Mouse (Mus musculus) limb, embryonic 15.5 days (tissue): Measurements from ENCODE around the gene Mllt6. TPM values are rescaled to one million over a fixed set of nuclear protein-coding genes. Genes with fewer than 3 reads are reported as not detected.
A peak's percentile ranks its signal among the peaks of the same experiment; 100 is the strongest.
"Not testable (repeated sequence)": the region's sequence is repeated elsewhere in the genome, so short reads cannot be mapped to it uniquely, and the experiment has no call there.

Experiments used
- ATAC-seq: fragments of 200-750 bp; cut with Nextera tagmentation; 2 replicates; pipeline ENCODE4 v1.8.0; 2017; ENCODE audit warnings: low read depth, moderate TSS enrichment; ENCODE audit not compliant: insufficient number of reproducible peaks, low FRiP score, low TSS enrichment
- H3K27ac ChIP-seq: fragments of 300-500 bp; sonication (generic); 2 replicates; pipeline ENCODE4 v1.5.1; 2015; ENCODE audit warnings: moderate library complexity, mild to moderate bottlenecking, inconsistent platforms
- H3K27me3 ChIP-seq: fragments of 300-500 bp; sonication (generic); 2 replicates; pipeline ENCODE4 v1.6.1; 2015; ENCODE audit warnings: inconsistent platforms
- H3K36me3 ChIP-seq: fragments of 300-500 bp; sonication (generic); 2 replicates; pipeline ENCODE4 v1.6.1; 2015; ENCODE audit warnings: inconsistent platforms
- H3K4me1 ChIP-seq: fragments of 300-500 bp; sonication (generic); 2 replicates; pipeline ENCODE4 v1.6.1; 2015; ENCODE audit warnings: inconsistent platforms
- H3K4me2 ChIP-seq: fragments of 300-500 bp; sonication (generic); 2 replicates; pipeline ENCODE4 v1.6.1; 2015; ENCODE audit warnings: mild to moderate bottlenecking, inconsistent platforms
- H3K4me3 ChIP-seq: fragments of 300-500 bp; sonication (generic); 2 replicates; pipeline ENCODE4 v1.5.1; 2015; ENCODE audit warnings: mild to moderate bottlenecking, inconsistent platforms
- H3K9ac ChIP-seq: fragments of 300-500 bp; sonication (generic); 2 replicates; pipeline ENCODE4 v1.6.1; 2015; ENCODE audit warnings: inconsistent platforms
- H3K9me3 ChIP-seq: fragments of 300-500 bp; sonication (generic); 2 replicates; pipeline ENCODE4 v1.6.1; 2016; ENCODE audit warnings: inconsistent platforms
- whole genome bisulfite sequencing: fragments of 180-500 bp; shearing (Covaris S2); methylation state at CpG from one replicate; pipeline ENCODE4 v1.1.7; 2015; 5-methylcytosine and 5-hydroxymethylcytosine counted together
- polyA plus RNA-seq: library from polyadenylated mRNA; unstranded; fragments of >200 nt; fragmentation: Nextera tagmentation; extraction: Ambion mirVana; gene quantifications from 2 replicates; pipeline ENCODE4 v1.2.1, GENCODE M21; 2015

Mllt6 gene
- polyA plus RNA-seq, 1 experiment from 2014 or later: 2.6 TPM

GRCm38 (mm10) chr11:97628568-97629518 lies 34.4 kb upstream of the Mllt6 start:
- Histone ChIP-seq H3K4me1 (peaks cover 36% of the 10 kb centered on the region), H3K9me3 (no peaks in the 10 kb centered on the region), H3K27ac (no peak overlapping the region), H3K4me2 (peak overlapping the region; percentile 94), H3K36me3 (no peaks in the 10 kb centered on the region), H3K4me3 (peak overlapping the region; percentile 73), H3K9ac (peak overlapping the region; percentile 57), H3K27me3 (peaks cover 82% of the 10 kb centered on the region)
- ATAC-seq: no peak
- under 1% methylated on average over 100 of the region's 106 CpGs for WGBS

GRCm38 (mm10) chr11:97629576-97629975 lies 33.6 kb upstream of the Mllt6 start, which contains the start of gene Epop:
Epop (minus strand) TSS chr11:97629702.
- peaks cover 36% of the 10 kb centered on the region for H3K4me1 ChIP-seq
- no peak within 1 kb of the TSS for H3K27ac ChIP-seq
- H3K36me3 ChIP-seq: no peaks in the 10 kb centered on the region
- peak within 1 kb of the TSS; percentile 73 for H3K4me3 ChIP-seq
- peak; percentile 83 for ATAC-seq
- H3K9me3 ChIP-seq: no peaks in the 10 kb centered on the region
- H3K4me2 ChIP-seq: peak within 1 kb of the TSS; percentile 94
- H3K27me3 ChIP-seq: peaks cover 74% of the 10 kb centered on the region
- under 1% methylated on average over 47 of the region's 47 CpGs for WGBS
- H3K9ac ChIP-seq: peak within 1 kb of the TSS; percentile 57

GRCm38 (mm10) chr11:97631046-97631445 lies 32.2 kb upstream of the Mllt6 start:
- H3K36me3 ChIP-seq: no peaks in the 10 kb centered on the region
- H3K27ac ChIP-seq: no peak overlapping the region
- H3K9me3 ChIP-seq: no peaks in the 10 kb centered on the region
- WGBS: 50% methylated on average over 2 of the region's 2 CpGs
- H3K4me2 ChIP-seq: no peak overlapping the region
- H3K27me3 ChIP-seq: peaks cover 61% of the 10 kb centered on the region
- peaks cover 36% of the 10 kb centered on the region for H3K4me1 ChIP-seq
- no peak for ATAC-seq
- no peak overlapping the region for H3K9ac ChIP-seq
- H3K4me3 ChIP-seq: no peak overlapping the region

GRCm38 (mm10) chr11:97631500-97631899 lies 31.7 kb upstream of the Mllt6 start:
- H3K4me1 ChIP-seq: peaks cover 36% of the 10 kb centered on the region
- H3K4me2 ChIP-seq: no peak overlapping the region
- 18% methylated on average over 5 of the region's 5 CpGs for WGBS
- H3K27me3 ChIP-seq: peaks cover 56% of the 10 kb centered on the region
- no peak overlapping the region for H3K9ac ChIP-seq
- ATAC-seq: no peak
- no peaks in the 10 kb centered on the region for H3K36me3 ChIP-seq
- no peak overlapping the region for H3K4me3 ChIP-seq
- H3K9me3 ChIP-seq: no peaks in the 10 kb centered on the region
- H3K27ac ChIP-seq: no peak overlapping the region

DNA sequence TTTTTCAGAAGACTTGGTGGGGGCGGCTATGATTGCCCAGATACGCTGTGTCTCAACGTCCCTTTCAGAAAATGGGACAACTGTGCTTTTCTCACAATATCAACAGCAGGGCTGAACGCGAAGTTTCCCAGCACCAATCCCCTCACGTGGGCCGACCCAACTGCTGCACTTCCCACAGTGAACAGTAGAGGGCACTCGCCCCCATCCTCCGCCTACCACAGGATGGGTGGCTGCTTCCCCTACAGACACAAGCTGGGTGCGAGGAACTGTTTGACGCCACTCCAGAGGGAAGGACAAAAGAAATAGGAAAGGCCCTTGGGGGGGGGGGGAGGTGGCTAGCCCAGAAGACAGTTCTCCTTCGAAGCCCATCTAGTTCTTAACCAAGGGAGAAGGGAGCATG lies 31.3 kb upstream of the Mllt6 start:
- Histone ChIP-seq H3K36me3 (no peaks in the 10 kb centered on the region), H3K27ac (no peak overlapping the region), H3K4me2 (no peak overlapping the region), H3K4me3 (no peak overlapping the region), H3K4me1 (peaks cover 33% of the 10 kb centered on the region), H3K9ac (no peak overlapping the region), H3K27me3 (peaks cover 52% of the 10 kb centered on the region), H3K9me3 (no peaks in the 10 kb centered on the region)
- WGBS: 6% methylated on average over 12 of the region's 12 CpGs
- no peak for ATAC-seq

DNA sequence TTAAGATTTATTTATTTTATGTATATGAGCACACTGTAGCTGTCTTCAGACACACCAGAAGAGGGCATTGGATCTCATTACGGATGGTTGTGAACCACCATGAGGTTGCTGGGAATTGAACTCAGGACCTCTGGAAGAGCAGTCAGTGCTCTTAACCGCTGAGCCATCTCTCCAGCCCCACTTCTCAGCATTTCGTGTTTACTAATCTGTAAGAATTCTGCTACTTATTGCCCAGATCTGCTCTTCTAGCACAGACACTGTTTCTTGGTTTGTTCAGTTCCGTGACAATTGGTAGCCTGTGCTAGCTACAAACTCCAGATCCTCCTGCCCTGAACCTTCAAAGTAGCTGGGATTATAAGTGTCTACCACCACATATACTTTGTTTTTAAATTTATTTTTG lies 30.8 kb upstream of the Mllt6 start:
- Histone ChIP-seq H3K4me1 (peaks cover 28% of the 10 kb centered on the region), H3K27me3 (peaks cover 47% of the 10 kb centered on the region)
- not testable (repeated sequence) for H3K27ac ChIP-seq, ATAC-seq, H3K4me3 ChIP-seq, H3K9ac ChIP-seq, H3K4me2 ChIP-seq, H3K9me3 ChIP-seq, H3K36me3 ChIP-seq
- WGBS: 87% methylated on average over 4 of the region's 4 CpGs

DNA sequence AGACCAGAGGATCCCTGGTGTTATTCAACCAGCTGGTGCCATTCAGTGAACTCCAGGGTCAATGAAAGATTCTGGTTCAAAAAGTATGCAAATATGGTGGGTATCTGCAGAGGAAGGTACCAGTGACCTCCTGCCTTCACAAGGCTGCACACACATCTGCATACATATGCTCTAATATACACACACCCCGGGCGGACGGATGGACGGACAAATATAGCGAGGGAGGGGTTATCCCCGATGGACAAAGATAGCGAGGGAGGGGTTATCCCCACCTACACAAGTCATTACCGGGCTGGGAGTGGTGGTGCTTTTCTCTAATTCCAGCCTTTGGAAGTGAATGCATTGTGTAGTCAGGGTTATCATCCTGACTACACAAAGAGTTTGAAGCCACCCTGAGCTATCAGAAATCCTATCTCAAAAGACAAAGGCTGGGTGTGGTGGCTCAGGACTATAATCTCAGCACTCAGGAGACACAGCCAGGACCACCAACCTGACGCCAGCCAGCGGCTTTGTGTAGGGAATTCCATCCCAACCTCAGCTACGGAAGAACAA lies 27.7 kb upstream of the Mllt6 start:
- no peak for ATAC-seq
- WGBS: 79% methylated on average over 11 of the region's 11 CpGs
- H3K36me3 ChIP-seq: no peaks in the 10 kb centered on the region
- peaks cover 16% of the 10 kb centered on the region for H3K27me3 ChIP-seq
- no peak overlapping the region for H3K4me3 ChIP-seq
- no peaks in the 10 kb centered on the region for H3K9me3 ChIP-seq
- H3K4me2 ChIP-seq: no peak overlapping the region
- H3K27ac ChIP-seq: no peak overlapping the region
- H3K9ac ChIP-seq: no peak overlapping the region
- 0 out of 2 replicates have a peak, but pooled peaks cover 2% of the 10 kb centered on the region for H3K4me1 ChIP-seq

DNA sequence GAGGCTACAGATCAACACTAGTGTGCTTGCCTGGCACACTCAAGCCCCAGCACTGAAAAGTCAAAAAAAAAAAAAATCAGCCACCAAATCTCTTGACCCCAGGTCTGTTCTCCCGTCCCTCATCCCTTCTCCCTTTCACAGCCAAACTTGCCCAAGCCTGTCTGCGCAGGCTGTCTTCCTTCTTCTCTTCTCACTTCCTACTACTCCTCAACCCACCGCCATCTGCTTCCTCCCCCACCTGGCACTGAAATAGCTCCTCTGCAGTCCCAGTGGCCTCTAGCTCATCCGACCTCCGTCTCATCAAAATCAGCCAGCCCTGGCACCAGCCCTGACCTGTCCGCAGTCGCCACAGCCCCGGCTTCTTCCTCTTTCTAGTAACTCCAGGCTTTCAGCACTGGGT lies 21.5 kb upstream of the Mllt6 start:
- no peak for ATAC-seq
- Histone ChIP-seq H3K9me3 (no peaks in the 10 kb centered on the region), H3K27ac (no peak overlapping the region), H3K4me3 (no peak overlapping the region), H3K9ac (no peak overlapping the region), H3K36me3 (no peaks in the 10 kb centered on the region), H3K27me3 (no peaks in the 10 kb centered on the region), H3K4me1 (no peaks in the 10 kb centered on the region), H3K4me2 (no peak overlapping the region)
- WGBS: 45% methylated on average over 8 of the region's 8 CpGs

- Histone ChIP-seq H3K27ac (no peak overlapping the region), H3K9me3 (no peaks in the 10 kb centered on the region), H3K4me2 (no peak overlapping the region), H3K4me3 (no peak overlapping the region), H3K4me1 (no peaks in the 10 kb centered on the region), H3K36me3 (no peaks in the 10 kb centered on the region), H3K27me3 (no peaks in the 10 kb centered on the region), H3K9ac (no peak overlapping the region)
- ATAC-seq: no peak
- WGBS: 46% methylated on average over 2 of the region's 2 CpGs
Observed at GRCm38 (mm10) chr11:97642746-97643145, 20.5 kb upstream of the Mllt6 start.

GRCm38 (mm10) chr11:97643380-97644055 lies 19.7 kb upstream of the Mllt6 start:
- ATAC-seq: no peak
- Histone ChIP-seq H3K4me1 (no peaks in the 10 kb centered on the region), H3K27ac (no peak overlapping the region), H3K36me3 (no peaks in the 10 kb centered on the region), H3K4me3 (no peak overlapping the region), H3K9ac (no peak overlapping the region), H3K9me3 (no peaks in the 10 kb centered on the region), H3K4me2 (no peak overlapping the region), H3K27me3 (no peaks in the 10 kb centered on the region)
- 77% methylated on average over 8 of the region's 8 CpGs for whole genome bisulfite sequencing

DNA sequence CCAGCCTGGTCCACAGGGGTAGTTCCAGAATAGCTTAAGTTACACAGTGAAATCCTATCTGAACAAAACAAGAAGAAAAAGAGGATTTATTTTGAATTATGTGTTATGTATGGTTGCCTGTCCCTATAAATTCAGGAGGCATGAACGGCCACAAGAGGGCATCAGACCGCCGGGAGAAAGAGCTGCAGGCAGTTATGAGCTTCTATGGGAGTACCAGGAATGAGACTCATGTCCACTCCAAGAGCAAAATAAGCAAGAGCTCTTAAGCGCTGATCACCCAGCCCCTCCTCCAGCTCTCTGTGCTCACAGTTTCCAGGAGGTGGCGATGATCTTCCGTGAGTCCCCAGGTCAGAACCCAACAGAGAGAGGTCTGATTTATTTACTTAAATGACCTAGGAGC lies 18.4 kb upstream of the Mllt6 start:
- Histone ChIP-seq H3K9ac (no peak overlapping the region), H3K9me3 (no peaks in the 10 kb centered on the region), H3K27ac (no peak overlapping the region), H3K36me3 (no peaks in the 10 kb centered on the region), H3K27me3 (no peaks in the 10 kb centered on the region), H3K4me1 (no peaks in the 10 kb centered on the region), H3K4me3 (no peak overlapping the region), H3K4me2 (no peak overlapping the region)
- ATAC-seq: no peak
- WGBS: 2% methylated on average over 6 of the region's 6 CpGs

GRCm38 (mm10) chr11:97648541-97648940 lies 14.7 kb upstream of the Mllt6 start:
- H3K27ac ChIP-seq, H3K9ac ChIP-seq, H3K4me2 ChIP-seq, H3K9me3 ChIP-seq, H3K4me1 ChIP-seq, H3K27me3 ChIP-seq, H3K4me3 ChIP-seq, H3K36me3 ChIP-seq, ATAC-seq: not testable (repeated sequence)
- WGBS: 81% methylated on average over 4 of the region's 4 CpGs
